Mouse (Mus musculus) left cerebral cortex, adult 9 months (tissue): ENCODE data around the gene Rnf41.
A peak's percentile ranks its signal among the peaks of the same experiment; 100 is the strongest.

ENCODE experiments used
- DNase-seq, 2 experiments: peaks; one replicate each; pipeline ENCODE4 v3.0.0; 2022; ENCODE audit warnings: low spot score in 2 of 2

The Rnf41 gene

DNA sequence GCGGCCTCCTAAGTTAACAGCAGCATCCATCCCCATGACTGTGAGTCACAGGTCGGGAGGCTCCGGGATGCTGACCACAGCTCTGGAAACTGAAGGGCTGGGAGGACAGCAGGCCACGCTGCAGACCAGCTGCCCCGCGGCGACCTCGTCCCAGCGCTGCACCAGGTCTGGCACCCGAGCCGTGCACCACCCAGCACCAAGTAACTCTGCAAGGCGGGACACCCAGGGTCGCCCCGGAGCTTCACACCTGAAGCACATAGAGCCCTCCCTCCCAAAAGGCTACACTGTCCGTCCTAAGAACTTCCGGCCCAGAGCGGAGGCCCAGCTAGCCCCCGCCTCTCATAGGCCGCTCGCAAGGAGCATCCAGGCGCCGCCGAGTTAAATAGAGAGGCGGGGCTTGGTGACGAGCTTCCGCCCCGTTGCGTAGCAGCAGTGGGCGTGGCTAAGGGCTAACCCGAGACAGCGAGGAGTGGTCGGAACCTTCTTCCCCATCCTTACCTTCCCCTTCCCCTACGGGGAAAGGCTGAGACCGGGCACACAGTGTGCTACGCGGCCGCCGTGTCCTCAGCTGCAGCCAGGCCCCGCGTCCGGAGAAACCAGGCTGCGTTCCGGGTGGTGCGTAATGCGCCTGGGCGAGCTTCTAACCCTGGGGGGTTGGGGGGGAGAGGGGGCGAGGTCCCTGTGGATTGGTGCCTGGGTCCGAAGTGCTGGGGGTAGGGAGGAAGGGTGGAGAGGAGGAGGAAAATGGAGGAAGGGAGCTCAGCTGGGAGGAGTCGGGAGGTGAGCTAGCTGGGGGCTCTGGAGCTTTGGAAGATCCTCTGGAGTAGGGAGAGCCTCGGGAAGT lies at the start of gene Rnf41, which contains the start of gene Nabp2:
Rnf41 (plus strand) TSS at position 447 of the 844 bp plus-strand sequence.
Nabp2 (minus strand) TSS at position 282 of the 844 bp plus-strand sequence.
- DNase-seq: peak; percentile 90 to 96

DNA sequence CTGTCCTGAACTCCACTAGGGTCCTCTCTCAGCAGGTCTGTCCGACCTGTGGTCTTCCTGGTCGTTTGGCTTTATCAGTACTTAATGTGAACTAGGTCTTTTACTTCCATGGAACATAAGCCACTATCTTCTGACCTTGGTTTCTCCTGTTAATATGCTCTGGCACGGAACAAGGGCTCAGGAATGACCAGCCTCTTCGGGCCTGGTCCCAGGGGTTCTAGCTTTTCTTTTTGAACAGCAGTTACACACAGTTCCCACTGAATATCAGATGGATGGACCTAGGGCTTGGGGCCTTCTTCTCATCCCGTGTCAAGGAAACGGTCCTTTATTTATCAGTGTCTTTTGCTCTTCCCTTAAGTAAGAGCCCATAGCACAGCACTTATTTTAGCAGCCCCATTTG lies 49.6 kb upstream of the Rnf41 start:
- DNase-seq: no peak

DNA sequence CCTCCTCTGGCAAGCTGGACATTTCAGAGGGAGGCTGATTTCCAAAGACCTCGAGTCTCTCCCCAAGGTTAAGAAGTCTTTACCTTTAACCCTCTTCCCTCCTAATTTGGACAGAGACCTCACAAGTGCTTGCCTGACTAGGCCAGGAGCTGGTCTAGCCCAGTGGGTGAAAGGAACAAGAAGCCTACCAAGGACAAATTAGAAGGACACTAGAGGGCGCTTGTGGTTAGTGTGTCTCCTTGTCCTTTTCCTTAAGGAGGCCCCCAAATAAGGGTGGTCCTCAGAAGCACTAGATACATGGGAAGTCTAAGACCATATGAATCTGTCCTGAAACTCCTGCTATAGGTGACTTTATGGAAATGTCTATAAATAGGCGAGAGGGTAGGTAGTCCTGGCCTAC lies 48.9 kb upstream of the Rnf41 start:
- peak in 1 of 2 experiments; percentile 47 for DNase-seq

DNA sequence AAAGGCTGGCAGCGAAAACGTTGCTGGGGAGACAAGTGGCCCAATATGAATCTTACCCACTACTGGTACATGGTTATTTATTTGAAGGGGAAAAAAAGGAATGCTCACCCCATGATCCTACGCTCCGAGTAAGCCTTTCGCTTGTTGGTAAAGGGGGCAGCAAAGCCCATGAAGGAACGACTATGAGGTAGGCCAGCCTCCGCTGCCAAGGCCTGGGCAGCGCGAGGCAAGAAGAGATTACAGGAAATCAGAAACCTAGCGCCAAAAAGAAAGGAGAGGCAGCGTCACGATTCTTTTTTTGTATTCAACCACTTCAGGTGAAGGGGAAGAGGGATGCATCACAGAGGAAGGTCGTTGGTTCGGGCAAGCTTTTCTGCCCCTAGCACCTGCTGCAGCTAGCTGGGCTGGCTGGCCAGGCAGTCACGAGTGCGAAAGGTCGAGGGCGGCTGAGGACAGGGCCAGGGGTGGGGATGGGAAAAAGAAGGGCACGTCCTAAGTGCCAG lies 43.5 kb upstream of the Rnf41 start:
- DNase-seq: no peak

DNA sequence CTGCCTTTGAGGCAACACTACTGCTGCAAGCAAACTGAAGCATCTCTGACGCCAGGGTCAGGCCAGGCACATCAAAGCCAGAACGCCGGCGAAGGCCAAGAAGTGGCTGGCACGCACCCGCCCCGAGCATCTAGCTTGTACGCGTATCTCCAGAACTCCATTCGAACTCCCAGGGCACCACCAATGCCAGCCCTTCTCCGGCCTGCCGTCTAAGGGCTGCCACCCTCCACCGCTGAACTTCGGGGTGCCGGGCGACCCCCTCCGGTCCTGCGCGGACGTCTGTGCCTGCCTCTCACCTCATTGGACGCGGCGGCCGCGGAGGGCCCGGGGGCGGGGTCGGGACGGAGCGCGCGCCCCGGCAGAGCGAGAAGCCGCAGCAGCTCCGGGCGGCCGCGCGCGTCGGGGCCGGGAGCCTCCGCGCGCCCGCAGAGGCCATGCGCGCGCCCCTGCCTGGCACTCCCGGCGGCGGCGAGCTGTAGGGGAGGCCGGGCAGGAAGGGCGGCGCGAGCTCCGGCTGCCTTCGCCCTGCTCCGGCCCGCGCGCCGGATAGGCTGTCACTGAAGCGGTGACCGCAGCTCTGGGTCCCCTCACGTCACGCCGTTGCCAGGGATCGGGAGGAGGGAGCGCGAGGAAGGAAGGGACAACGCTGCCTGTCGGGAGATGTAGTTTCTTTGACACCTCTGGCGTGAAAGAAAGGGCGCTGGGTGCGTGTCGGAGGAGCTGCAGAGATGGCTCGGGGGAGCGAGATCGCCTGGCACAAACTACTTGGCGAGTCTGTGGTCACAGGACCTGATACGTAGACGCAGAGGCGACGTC lies 42.8 kb upstream of the Rnf41 start, which contains the start of gene Coq10a:
Coq10a (minus strand) TSS at position 596 of the 816 bp plus-strand sequence.
- peak; percentile 93 to 95 for DNase-seq

DNA sequence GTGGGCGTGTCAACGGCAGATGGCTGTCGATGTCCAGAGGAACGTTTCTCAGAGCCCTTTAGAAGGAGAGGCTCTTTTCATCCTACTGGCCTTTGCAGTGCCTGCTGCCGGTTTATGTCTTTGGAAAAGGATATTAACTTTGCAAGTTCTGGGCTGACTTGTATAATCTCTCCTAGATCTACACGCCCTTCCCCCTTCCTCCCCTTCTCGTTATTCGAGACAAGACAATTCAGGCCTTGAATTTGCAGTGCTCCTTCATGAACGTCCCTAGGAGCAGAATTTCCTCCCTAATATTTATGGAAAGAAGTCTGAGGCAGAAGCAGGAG lies 42.3 kb upstream of the Rnf41 start:
- no peak for DNase-seq

DNA sequence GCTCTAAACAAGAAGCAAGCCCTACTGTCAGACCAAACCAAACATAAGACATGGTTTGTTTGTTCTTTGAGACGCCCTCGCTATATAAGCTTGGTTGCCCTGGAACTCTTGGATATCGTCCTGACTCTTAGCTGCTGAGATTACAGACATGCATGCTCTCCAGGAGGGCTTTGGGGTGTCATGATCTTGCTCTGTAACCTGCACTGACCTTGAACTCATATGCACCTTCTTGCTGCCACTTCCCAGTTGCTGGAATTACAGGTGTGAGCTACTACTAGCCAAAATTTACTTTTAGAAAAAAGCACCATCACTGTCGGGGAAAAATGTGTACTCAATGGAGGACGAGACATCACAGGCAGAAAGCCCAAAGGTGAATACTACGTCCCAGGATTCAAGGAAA lies 41.9 kb upstream of the Rnf41 start:
- no peak for DNase-seq

DNA sequence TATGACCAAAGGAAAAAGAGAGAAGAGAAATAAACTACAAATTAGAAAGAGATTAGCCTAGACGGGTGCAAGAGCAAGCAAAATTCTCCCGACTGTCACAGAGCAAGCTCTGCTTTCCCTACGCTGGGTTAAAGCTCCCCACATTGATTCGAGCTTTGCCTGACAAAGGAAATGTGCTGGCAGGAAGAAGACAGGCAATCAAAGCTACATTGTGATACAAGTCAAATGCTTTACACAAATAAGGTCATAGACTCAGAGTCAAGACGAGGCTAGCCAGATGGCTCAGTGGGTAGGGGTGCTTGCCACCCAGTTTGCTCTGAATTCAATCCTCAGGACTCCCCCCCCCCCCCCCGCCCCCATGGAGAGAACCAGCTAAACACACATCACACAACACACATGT lies 41.4 kb upstream of the Rnf41 start:
- DNase-seq: no peak

DNA sequence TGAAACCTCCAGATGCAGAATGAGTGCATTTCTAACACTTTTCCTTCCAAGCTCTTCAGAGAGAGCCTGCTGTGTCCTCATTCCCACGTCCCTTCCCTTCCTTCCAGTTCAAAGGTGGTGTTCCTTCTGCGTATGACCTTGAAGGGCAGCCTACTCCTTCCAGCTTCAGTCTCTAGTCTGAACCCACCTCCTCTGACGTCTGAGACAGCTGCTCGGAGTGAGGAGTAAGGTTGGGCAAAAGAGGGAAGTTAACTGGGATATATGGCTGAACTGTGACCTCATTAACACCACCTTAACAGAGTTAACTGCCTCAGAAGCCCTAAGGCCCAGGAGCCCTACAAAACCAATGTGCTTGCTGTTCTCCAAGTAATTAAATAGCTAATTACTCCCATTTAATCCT lies 40.9 kb upstream of the Rnf41 start:
- DNase-seq: no peak

DNA sequence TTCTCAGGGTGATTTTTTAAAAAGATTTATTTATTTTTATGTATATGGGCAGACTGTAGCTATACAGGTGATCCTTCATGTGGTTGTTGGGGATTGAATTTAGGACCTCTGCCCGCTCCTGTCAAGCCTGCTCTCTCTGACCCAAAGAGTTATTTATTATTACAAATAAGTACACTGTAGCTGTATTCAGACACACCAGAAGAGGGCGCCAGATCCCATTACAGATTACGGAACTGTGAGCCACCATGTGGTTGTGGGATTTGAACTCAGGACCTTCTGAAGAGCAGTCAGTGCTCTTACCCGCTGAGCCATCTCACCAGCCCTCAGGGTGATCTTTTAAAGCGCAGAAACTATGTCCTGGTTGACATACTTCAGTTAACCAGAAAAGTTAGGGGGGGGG lies 39.3 kb upstream of the Rnf41 start:
- DNase-seq: no peak

DNA sequence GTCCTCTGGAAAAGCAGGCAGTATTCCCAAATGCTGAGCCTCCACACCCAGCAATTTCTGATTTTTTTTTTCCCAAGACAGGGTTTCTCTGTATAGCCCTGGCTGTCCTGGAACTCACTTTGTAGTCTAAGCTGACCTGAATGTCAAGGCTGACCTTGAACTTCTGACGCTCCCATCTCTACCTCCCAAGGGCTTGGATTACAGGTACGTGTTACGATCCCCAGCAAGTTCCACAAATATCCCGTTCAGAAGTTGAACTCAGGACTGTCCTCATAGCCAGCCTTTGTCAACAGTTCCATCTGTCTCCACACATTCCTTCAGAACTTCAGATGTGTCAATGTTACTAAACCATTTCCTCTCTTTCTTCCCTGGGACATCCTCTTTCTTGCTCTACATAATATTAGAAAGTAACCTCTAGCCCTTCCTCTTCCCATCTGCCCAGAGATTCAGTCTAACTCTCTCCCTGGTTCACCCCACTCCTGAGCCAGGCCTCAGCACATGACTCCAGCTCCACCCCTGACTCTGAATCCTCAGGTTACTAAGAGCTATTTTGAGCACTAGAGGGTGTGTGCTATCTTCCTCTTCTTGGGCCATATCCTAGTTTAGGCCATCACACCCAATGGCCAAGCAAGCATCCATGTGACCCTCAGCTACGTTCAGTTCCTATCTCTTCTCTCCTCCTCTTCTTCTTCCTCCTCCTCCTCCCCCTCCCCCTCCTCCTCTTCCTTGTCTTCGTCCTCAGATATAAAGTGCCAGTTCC lies 38.3 kb upstream of the Rnf41 start:
- no peak for DNase-seq

DNA sequence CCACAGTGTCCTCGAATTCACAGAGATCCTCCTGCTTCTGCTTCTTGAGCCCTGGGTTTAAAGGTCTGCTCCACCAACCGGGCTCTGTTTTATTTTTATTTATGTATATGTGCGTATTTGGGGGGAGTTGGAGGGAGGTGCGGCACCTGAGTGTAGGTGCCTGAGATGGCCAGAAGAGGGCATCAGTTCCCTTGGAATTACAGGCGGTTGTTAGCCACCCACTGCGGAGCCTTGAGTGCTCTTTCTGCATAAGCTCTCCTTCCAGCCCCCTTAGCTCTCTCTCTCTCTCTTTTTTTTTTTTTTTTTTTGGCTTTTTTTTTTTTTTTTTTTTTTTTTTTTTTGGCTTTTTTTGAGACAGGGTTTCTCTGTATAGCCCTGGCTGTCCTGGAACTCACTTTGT lies 37.1 kb upstream of the Rnf41 start:
- DNase-seq: no peak

DNA sequence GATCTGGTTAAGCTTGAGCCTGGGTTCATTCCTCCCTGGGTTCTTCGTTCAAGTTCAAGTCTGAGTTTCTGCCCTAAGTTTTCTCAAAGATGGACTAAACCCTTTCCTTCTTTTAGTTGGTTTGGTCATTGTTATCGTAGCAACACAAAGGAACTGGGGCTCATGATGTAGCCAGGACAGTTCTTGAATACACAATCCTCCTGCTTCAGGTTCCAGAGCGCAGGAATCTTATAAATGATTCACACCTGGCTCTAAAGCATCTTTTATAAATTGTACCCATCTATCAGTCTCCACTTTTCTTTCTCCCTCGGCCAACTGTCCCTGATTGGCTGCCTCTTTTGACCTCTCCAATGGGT lies 35.4 kb upstream of the Rnf41 start:
- DNase-seq: no peak

DNA sequence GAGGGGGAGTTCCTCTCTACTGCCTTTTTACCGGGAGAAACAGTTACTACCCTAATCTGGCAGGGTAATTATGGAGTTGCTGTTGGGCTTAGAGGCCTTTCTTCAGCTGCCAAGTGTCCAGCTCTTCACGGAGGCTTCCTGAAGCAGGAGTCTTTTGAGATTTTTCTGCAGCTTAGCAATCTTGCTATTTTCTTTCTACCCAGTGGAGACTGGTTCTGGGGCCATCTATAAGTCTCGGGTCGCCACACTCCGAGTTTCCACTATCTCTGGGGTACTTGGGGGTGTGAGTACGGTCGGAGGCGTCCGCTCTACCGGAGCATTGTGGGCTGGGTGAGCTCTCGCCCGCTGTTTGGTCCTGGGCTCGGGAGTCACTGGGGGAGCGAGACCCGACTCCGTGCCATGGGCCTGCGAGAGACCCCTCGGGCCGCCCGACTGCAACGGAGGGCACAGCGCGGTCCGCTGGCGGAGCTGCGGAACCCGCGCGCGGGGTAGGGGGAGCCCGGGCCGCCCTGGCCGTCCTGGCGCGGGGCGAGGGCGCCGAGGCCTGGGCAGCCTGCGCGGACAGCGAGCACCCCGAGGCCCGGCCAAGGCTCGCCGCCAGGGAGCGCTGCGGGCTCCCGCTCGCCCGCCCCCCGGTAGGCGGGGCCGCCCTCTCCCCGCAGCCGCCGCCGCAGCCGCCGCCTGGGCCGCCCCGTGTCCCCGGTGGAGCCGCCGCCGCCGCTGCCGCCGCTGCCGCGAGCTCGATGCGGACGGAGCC lies 34.8 kb upstream of the Rnf41 start, which contains the start of gene Ankrd52:
Ankrd52 (plus strand) TSS at position 661 of the 757 bp plus-strand sequence.
- peak in 1 of 2 experiments; percentile 70 for DNase-seq

DNA sequence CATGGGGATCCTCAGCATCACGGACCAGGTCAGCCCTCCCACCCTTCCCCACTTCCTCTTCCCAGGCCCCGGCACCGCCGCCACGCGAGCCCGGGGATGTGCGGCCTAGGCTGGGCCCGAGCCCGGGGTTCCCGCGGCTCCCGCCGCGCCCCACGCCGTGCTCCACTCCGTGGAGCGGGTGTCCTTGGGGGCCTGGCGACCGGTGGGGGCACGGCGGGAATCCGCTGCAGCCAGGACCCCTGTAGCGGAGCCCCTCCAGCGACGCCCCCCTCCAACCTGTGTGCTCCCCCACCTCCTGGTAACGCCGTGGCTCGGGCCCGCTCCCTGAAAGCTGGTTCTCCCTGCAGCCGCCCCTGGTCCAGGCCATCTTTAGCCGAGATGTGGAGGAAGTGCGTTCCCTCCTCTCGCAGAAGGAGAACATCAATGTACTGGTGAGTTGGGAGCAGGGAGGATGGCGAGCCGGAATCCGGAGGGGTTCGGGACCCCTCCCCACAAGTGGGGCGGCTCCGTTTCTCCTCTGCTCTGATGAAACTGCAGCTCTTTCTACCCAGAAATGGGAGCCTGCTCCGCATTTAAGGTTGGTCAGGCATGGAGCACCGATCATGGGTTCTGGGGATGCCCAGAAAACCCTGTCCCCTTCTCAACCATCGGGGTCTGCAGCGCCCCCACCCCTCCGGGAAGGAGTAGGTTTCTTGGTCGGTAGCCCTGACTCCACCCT lies 34.1 kb upstream of the Rnf41 start:
- DNase-seq: no peak

DNA sequence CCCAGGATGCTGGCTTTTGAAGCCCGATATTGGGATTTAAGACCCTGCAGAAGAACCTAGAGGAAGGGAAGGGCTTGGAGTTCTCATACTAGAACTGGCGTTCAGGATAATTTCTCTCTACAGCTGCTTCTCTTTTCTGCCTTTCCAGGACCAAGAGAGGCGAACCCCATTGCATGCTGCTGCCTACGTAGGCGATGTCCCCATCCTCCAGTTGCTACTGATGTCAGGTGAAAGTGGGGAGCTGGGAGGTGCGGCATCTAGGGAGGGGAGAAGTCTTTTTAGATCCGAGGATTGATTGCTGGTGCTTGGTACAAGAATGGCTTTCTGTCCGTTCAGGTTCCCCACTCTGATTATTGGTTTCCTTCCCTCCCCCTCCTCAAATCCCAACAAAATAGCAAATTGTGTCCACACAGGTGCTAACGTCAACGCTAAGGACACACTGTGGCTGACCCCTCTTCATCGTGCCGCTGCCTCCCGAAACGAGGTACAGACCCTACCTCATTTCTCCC lies 33.5 kb upstream of the Rnf41 start:
- no peak for DNase-seq

DNA sequence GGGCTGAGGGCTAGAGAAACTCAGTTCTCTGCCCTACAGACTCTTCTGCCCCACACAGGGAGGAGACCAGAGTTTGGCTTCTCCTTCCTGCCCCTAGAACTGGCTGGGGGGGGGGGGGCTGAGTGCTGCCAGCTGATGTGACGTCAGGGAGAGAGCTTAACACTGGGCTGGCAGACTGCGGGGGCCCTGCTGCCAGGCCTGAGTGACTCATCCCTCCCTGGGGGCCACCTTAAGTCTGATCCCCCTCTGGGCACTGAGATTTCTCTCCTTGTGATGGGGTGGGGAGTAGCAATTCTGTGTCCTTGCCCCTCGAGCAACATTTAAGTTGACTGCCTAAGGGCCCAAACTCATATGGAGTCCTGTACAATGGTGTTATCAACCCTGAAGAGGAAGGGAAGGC lies 33.0 kb upstream of the Rnf41 start:
- DNase-seq: no peak

DNA sequence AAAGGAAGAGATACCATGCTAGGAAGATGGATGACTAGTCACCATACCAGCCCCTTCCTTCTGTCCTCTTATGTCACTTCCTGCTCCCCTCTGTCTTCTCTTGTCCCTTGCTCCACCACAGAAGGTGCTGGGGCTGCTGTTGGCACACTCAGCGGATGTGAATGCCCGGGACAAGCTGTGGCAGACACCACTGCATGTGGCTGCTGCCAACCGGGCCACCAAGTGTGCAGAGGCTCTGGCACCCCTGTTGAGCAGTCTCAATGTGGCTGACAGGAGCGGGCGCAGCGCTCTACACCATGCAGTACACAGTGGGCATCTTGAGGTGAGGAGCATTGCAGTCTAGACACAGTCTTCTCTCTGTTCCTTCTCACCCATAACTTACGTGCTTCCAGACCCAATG lies 32.2 kb upstream of the Rnf41 start:
- DNase-seq: no peak

DNA sequence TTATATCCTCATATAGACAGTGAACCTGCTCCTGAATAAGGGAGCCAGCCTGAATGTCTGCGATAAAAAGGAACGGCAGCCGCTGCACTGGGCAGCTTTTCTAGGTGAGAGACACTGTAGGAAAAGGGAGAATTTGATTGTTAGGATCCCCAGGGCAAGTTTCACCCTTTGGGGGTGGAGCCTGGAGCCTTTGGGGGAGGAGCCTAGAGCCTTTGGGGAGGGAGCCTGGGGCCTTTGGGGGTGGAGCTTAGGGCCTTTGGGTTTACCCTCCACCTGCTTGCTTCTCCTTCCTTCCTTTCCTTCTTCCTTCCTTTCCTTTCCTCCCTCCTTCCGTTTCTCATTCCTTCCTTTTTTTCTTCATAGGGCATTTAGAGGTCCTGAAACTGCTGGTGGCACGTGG lies 30.9 kb upstream of the Rnf41 start:
- no peak for DNase-seq

DNA sequence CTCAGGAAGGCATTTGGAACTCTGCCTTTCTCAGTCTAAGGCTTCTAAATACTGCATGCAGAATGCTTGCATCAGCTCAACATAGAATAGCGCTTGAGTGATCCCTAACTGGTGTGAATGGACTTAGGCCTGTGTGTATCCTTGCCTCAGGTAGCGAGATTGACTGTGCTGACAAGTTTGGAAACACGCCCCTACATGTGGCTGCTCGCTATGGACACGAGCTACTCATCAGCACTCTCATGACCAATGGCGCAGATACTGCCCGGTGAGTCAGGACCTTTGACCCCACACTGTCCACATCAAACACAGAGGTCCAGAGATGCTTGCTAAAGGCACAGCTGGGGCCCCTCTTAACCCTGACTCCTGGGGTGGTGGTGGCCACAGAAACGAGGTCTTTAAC lies 29.0 kb upstream of the Rnf41 start:
- DNase-seq: no peak
